Mouse (Mus musculus): Measurements from ENCODE around the gene Tcf23.

Gene Tcf23

GRCm38 (mm10) chr5:30968416-30968815 is at the start of gene Tcf23:
Tcf23 (plus strand) TSS chr5:30968662.
- DNase-seq (ENCODE audit: low read depth, low spot score) = no peak

- DNase-seq (ENCODE audit: low read depth, low spot score) = no peak
Observed at GRCm38 (mm10) chr5:30918691-30919090, 49.8 kb upstream of the Tcf23 start.

- no peak for DNase-seq (ENCODE audit: low read depth, low spot score)
Observed at GRCm38 (mm10) chr5:30919831-30920614, 48.4 kb upstream of the Tcf23 start.

DNA sequence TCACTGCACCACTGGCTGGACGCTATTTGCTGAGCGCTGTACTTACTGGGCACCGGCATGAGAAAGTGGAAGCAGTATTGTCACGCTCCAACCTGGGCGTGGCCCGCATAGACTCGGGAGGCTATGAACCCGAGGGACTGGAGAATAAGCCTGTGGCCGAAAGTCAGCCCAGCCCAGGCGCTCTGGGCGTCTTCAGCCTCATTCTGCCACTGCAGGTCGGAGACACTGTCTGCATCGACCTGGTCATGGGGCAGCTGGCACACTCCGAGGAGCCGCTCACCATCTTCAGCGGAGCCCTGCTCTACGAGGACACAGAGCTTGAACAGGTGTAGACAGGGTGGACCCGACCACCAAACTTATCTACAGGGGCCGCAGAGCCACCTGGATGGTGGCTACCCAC is 47.8 kb upstream of the Tcf23 start:
- DNase-seq (ENCODE audit: low read depth, low spot score) = no peak

- DNase-seq (ENCODE audit: low read depth, low spot score) = peak; percentile 71
Observed at GRCm38 (mm10) chr5:30921256-30922033, 47.0 kb upstream of the Tcf23 start, which contains the start of gene Khk. Khk (plus strand) TSS chr5:30921431.

- no peak for DNase-seq (ENCODE audit: low read depth, low spot score)
Observed at GRCm38 (mm10) chr5:30922581-30923041, 45.9 kb upstream of the Tcf23 start.

- DNase-seq (ENCODE audit: low read depth, low spot score) = no peak
Observed at GRCm38 (mm10) chr5:30923119-30923518, 45.3 kb upstream of the Tcf23 start.

- no peak for DNase-seq (ENCODE audit: low read depth, low spot score)
Observed at GRCm38 (mm10) chr5:30924614-30925013, 43.8 kb upstream of the Tcf23 start.

GRCm38 (mm10) chr5:30925217-30925616 is 43.2 kb upstream of the Tcf23 start:
- DNase-seq (ENCODE audit: low read depth, low spot score) = no peak

DNA sequence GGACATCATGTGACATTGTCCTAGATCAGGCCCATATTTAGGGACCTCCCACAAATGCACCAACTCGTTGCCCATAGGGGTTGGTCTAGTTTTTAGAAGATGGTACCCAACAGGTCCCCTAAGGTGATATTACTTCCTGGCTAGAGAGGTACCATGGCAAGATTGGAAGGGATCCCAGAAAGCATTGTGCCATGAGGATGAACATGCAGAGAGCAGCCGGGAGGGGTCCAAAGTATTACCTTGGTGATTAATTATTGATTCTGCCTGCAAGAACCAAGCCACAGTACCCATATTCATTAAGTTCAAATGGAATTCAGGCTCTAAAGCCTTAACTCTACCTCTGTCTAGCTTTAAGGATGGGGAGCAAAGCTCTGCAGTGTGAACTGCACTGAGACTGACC is 42.4 kb upstream of the Tcf23 start:
- no peak for DNase-seq (ENCODE audit: low read depth, low spot score)

DNA sequence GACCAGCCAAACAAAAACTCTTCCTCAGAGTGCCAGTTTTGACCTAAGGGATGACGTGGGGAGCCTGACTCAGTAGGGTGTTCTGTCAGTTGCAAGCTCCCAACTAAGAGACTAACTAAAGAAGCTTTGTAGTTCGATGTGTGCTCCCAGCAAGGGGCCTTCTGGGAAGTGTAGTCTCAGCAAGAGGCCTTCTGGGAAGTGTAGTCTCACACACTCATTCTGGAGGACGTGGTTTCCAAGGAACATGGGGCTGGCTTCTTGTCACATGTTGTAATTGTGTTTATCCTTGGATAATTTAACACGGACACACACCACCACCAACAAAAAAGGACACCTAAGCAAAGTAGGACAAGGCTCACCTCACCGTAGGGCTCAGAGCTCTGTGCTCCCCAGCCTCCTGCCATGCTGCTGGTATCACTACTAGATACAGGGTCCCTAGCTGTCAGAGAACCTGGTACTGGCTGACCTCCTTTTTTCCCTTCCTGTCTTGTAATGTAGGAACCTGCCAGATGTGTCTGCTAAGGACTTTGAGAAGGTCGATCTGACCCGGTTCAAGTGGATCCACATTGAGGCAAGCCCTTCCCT is 40.4 kb upstream of the Tcf23 start:
- DNase-seq (ENCODE audit: low read depth, low spot score) = peak; percentile 54

DNA sequence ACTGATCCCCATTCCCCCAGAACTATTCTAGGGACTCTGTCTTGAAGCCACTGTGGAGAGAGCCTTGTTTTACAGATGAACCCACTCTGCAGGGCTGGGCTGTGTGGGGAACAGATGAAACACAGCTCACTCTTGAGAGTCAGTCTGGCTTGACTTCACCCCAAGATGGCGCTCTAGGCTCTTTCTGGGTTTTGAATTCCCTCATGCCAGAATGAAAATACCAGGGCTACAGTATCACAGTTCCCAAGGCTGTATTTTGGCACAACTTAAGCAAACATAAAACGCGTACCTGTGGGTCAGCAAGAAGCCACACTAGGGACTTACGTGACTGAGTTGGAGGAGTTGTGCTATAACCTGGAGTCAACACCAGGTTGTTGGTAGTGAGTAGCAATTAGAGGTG is 38.3 kb upstream of the Tcf23 start:
- DNase-seq (ENCODE audit: low read depth, low spot score) = peak; percentile 49

GRCm38 (mm10) chr5:30930846-30931245 is 37.6 kb upstream of the Tcf23 start:
- DNase-seq (ENCODE audit: low read depth, low spot score) = no peak

DNA sequence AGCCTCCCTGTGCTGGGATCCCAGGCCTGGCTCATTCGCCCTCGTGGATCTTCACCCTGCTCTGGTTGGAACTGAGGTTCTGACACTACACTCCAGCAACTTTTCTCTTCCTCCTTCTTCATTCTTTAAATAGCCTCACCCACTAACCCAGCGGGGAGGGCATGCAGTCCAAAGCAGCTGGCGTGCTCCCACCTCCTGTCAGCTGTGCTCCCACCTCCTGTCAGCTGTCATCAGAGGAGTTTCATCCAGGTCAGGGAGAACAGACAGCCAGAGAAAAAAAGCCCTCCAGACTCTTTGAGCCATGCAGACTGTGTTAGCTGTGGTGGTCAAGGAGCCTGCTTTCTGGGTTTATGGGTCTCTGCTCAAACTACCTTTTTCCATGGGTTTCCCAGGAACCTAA is 37.1 kb upstream of the Tcf23 start:
- no peak for DNase-seq (ENCODE audit: low read depth, low spot score)

DNA sequence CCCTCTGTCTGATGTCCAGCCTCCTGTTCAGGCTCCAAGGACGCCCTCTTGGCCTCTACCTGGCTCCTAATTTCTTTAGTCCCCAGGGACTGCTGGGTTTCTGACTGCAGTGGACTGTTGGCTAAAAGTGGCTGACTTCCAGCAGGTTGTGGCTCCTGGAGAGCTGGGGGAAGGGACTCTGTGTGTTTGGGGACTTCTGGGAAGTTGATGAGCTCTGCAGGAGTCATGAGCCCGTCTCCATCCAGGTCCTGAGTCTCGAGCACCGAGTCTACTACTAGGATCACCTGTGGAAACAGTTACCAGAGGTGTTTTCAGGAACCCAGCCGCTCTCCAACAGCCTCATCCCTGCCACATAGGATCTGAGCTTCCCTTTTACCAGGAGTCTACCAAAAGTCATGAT is 34.8 kb upstream of the Tcf23 start:
- no peak for DNase-seq (ENCODE audit: low read depth, low spot score)

- no peak for DNase-seq (ENCODE audit: low read depth, low spot score)
Observed at GRCm38 (mm10) chr5:30934725-30935461, 33.6 kb upstream of the Tcf23 start.

DNA sequence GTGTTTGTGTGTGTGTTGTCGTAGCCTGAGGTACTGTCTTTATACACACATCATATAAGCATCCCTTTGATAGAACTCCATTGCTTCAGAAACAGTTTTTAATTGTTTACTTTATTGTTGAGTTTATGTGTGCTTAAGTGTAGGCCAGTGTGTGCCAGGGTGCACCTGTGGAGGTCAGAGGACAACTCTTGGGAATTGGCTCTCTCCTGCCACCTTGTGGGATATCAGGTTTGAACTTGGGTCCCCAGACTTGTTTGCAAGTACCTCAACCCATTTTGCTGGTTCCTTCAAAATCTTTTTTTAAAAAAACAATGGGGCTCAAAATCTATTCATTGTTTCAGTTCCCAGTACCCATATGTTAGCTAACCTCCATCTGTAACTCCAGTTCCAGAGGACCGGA is 25.5 kb upstream of the Tcf23 start:
- DNase-seq (ENCODE audit: low read depth, low spot score) = no peak

GRCm38 (mm10) chr5:30944344-30944743 is 24.1 kb upstream of the Tcf23 start:
- DNase-seq (ENCODE audit: low read depth, low spot score) = no peak

GRCm38 (mm10) chr5:30944956-30945781 is 23.3 kb upstream of the Tcf23 start, which contains the start of gene Cgref1:
Cgref1 (minus strand) TSS chr5:30945591.
- DNase-seq (ENCODE audit: low read depth, low spot score) = peak; percentile 61

DNA sequence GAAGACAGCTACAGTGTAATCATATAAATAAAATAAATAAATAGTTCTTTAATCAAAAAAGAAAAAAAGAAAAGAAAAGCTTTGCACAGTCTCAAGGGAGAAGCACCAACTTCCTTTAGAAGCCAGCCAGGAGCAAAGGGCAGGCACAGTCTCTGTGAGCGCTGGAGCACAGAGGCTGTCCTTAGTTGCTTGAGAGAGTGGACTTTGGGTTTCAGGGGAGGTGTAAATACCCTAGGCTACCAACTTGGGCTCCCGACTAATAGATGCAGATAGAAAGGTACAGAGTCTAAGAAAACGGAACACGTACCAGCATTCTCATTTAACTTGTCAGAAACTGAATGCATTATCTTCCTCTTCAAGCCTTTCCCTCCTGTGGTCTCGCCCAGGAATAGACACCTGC is 19.8 kb upstream of the Tcf23 start:
- DNase-seq (ENCODE audit: low read depth, low spot score) = no peak
